Mouse (Mus musculus): Measurements from ENCODE around the gene Prkag1. TPM values are rescaled to one million over a fixed set of nuclear protein-coding genes. Genes with fewer than 3 reads are reported as not detected.

Gene Prkag1
- polyA plus RNA-seq (2012; rRNA removed), result 84.9 and 87.2 TPM in 2 replicates

DNA sequence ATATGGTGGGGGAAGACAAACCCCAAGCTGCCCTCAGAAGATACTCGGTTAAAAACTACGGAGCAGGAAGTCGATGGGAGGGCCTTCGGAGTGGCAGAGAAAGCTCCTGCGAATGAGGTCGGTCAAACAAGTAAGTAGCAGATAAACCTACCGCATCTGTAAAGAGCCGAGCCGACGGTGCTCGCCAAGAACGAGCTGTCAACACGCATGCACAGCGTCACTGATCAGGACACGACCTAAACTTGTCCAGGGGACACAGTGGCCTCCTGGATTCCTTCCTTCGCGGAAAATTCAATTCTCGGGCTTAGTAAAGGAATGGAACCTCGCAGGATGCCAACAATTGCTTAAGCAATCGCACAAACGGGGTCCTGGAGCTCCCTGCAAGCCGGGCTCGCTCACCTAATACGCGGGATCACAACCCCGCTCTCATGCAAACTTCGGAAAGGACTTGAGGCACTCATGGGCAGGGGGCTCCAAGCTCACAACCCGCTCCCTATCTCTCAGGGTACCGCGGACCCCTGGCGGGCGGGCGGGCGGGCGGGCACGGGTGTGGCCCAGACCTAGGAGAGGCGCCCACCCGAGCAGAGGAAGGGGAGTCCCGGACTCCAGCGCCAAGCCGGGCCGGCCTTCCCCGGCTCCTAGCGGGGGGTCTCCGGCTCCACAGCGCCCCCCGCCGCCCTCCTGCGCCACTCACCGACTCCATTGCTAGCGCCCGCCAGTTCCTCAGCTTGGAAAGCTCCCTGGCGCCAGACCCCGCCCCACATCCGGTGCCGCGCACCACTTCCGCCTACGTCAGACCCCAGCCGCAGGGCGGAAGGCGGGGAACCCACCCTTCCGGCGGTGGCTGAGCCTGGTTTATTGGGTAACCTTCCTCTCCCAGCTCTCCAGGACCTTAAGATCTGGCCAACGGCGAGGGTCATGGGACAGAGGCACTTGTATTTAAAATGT, at the start of gene Prkag1:
Gene Prkag1 (minus strand): TSS at position 786 of the 948 bp plus-strand sequence.
- under 1% methylated on average over 65 of the region's 66 CpGs for WGBS
- peak; percentile 75 for DNase-seq (ENCODE audit: low read depth, low spot score)

DNA sequence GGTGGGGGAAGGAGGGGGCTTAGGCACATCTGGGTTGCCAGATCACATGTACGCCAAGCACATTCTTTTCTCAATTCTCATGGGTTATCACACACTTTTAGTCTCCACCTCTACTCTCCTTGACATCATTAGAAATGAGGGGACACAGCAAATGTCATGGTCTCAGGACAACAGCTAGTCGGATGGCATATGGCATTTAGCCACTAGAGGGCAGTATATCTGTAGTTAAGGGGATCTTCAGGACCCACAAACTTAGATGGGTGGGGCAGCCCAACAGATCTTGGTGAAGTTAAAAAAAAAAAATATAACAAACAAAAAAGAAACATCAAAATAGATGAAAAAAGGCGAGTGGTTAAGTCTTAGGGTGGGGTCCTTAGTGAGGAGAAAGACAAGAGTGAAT, 46.0 kb upstream of the Prkag1 start:
- WGBS, result 12% methylated on average over 3 of the region's 3 CpGs
- no peak for DNase-seq (ENCODE audit: low read depth, low spot score)

DNA sequence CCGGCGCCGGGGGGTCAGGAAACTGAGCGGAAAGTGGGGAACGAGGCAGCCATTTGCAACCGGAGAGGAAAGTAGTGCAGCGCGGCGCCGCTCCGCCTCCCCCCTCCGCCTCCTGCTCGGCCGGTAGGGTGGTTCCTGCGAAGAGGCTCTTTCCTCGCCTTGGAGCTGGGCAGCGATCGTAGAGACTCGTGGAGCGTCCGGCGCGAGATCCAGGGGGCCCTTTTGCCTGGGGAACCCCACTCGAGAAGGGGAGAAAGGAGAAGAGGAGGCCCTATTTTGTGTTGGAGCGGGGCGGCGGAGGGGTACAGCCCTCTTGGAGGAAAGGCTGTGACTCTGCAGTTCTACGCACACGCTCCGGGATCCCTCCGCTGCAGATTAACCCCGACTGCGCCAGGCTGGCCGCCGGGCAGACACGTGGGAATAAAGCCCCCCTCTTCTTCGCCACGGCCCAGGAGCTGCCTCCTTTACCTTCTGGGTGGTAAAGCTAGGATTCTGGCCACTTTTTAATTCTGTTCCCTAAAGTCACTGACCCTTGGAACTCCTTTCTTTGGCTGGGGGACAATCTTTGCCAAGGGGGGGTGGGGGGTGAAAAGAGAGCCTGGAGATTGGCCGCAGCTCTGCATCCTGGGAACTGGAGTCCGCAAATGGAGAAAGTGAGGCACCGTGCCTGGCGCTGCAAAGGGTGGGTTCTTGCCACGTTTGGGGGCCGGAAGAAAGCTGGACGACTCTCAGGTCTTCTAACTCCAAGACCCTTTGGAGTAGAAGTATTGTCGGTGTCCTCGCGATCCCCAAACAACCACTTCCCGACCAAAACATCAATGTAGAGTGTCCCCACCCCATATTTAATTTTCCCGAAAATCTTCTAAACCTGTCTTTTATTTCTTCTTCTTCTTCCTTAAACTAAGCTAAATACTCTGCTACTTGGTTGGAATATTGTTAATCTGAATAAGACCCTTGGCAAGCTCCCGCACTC, 40.9 kb upstream of the Prkag1 start:
- no peak for DNase-seq (ENCODE audit: low read depth, low spot score)
- 2% methylated on average over 51 of the region's 51 CpGs for WGBS

DNA sequence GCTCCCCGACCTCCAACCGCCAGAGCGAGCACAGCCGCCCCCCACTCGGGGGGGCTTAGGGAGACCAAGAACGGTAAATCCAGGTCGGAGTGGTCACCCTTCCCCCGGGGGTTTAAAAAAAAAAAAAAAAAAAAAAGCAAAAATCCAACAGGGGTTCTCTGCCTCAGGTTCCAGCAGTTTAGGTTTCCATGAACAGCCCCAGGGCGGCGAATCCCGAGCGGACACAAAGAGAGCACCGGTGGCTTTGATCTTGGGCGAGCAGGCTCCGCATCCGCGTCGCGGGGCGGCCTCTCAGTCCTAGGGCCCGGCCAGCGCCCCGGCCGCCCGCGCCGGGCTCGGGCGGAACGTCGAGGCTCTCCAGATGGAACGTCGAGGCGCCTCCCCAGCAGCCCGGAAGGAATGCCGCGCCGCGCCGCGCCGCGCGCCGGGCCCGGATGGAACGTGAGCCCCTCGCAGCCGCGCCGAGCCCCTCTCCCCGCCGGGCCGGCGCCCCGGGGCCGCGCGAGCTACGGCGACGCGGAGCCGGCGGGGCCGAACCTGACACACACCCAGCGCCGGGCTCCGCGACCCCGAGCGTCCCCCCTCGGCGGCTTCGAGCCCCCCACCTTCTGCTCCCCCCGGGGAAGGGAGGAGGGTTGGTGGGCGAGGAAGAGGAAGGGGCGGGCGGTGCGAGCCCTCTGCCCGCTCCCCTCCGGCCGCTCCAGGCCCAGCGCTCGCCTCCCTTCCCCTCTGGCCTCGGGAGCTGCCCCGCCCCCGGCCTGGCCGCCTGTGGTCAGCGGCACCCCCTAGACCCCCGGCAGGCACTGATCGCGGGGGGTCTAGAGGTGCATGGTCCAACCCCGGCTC, 40.0 kb upstream of the Prkag1 start, which contains the start of gene Kmt2d:
Gene Kmt2d (minus strand): TSS at position 135 of the 846 bp plus-strand sequence.
- WGBS, result under 1% methylated on average over 90 of the region's 94 CpGs
- DNase-seq (ENCODE audit: low read depth, low spot score), result no peak

- WGBS, result under 1% methylated on average over 16 of the region's 16 CpGs
- no peak for DNase-seq (ENCODE audit: low read depth, low spot score)
These were observed 39.1 kb upstream of the Prkag1 start for GRCm38 (mm10) chr15:98870179-98871069.

GRCm38 (mm10) chr15:98869342-98870178, 38.2 kb upstream of the Prkag1 start:
- DNase-seq (ENCODE audit: low read depth, low spot score), result no peak
- 3% methylated on average over 8 of the region's 8 CpGs for WGBS

- WGBS, result 45% methylated on average over 11 of the region's 11 CpGs
- no peak for DNase-seq (ENCODE audit: low read depth, low spot score)
These were observed 37.2 kb upstream of the Prkag1 start for GRCm38 (mm10) chr15:98868346-98869063.

DNA sequence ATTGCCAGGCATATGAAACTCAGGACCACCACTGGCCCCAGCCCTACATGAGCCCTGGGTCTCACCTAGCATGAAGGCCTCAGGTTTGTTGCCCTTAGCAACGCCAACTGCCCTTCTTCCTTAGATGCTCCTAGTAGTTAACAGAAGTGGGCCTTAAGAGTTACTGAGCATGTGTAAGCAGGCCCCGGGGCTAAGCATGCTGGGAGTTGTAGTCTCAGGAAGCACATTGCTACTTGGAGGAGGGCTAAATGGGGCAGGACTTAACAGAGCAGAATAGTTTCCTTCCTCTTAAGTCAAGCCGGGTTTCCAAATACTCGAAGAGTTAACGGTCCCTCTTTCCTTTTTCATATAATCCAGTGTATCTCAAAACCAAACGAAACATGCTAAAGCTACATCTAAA, 36.0 kb upstream of the Prkag1 start:
- WGBS, result 19% methylated on average over 6 of the region's 6 CpGs
- DNase-seq (ENCODE audit: low read depth, low spot score), result no peak

DNA sequence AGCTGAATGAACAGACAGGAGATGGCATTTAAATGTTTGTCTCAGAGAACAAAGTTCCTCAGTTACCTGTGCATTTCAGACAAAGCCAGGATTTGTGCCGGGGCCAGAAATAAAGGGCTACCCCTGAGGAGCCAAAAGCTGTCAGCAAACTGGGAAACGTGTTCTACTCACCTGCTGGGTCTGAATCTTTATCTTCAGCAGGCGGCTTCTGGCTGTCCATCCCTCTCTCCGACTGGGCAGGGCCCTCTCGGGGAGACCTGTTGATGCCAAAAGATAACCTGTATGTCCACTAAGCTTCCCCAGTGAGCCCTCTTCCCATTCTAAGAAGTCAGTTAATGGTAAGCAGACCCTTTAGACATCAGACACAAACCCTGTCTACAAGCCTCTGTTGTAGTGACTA, 35.2 kb upstream of the Prkag1 start:
- no peak for DNase-seq (ENCODE audit: low read depth, low spot score)
- 83% methylated on average over 5 of the region's 5 CpGs for WGBS

DNA sequence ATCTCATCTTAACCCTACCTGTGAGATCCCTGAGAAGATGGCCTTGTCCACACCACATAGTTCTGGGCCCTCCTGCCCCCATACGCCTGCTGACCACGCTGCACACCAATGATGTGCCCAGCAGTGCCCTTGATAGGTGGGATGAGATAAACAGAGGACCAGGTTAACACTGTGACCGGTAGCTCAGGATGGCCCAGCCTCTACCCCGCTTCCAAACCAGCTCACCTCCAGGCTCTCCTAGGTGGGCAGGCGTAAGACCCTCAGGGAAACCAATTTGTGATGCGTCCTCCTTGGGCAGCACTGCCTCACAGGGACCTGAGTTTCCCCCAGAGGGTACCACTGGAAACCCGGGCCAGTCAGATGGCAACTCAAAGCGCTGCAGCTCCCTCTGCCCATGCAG, 34.5 kb upstream of the Prkag1 start:
- DNase-seq (ENCODE audit: low read depth, low spot score), result no peak
- WGBS, result 93% methylated on average over 8 of the region's 8 CpGs

DNA sequence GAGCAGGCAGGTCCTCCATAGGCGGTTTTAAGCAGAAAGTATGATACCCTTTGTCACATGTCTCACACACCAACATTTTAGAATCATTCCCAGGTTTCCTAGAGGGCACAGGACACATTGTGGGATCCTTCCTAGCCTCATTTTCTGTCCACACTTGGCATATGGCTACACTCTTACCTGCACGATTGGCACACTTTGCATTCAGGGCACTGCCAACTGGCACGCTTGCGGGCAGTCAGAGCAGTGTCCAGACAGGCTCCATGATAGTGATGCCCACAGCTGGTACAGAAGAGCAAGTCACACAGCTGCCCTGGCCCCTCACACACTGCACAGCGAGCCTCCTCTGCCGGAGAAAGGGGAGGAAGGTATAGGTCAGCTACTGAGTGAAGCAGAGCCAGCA, 33.6 kb upstream of the Prkag1 start:
- no peak for DNase-seq (ENCODE audit: low read depth, low spot score)

DNA sequence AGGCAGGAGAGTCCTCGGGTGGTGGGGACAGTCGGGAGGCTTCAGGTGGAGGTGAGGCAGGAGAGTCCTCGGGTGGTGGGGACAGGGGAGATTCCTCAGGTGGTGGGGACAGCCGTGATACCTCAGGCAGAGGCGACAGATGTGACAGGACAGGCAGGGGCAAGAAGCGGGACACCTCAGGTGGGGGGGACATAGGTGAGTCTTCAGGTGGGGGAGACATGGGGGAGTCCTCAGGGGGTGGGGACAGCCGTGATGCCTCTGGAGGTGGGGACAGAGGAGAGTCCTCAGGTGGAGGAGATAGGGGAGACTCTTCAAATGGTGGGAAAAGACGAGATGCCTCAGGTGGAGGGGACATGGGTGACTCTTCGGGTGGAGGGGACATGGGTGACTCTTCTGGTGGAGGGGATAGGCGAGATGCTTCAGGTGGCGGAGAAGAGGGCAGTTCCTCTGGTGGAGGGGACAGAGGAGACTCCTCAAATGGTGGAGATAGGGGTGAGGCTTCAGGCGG, 32.2 kb upstream of the Prkag1 start:
- DNase-seq (ENCODE audit: low read depth, low spot score), result no peak
- WGBS, result 92% methylated on average over 12 of the region's 12 CpGs

More for the DNA sequence above, 33.6 kb upstream of the Prkag1 start:
- WGBS, result 94% methylated on average over 6 of the region's 6 CpGs

GRCm38 (mm10) chr15:98861701-98862410, 30.5 kb upstream of the Prkag1 start:
- no peak for DNase-seq (ENCODE audit: low read depth, low spot score)
- 84% methylated on average over 21 of the region's 21 CpGs for WGBS

- 93% methylated on average over 18 of the region's 18 CpGs for WGBS
- no peak for DNase-seq (ENCODE audit: low read depth, low spot score)
These were observed 29.6 kb upstream of the Prkag1 start for GRCm38 (mm10) chr15:98860921-98861320.

GRCm38 (mm10) chr15:98859319-98860043, 28.2 kb upstream of the Prkag1 start:
- DNase-seq (ENCODE audit: low read depth, low spot score), result no peak

More at GRCm38 (mm10) chr15:98859319-98860043, 28.2 kb upstream of the Prkag1 start:
- WGBS, result 76% methylated on average over 9 of the region's 9 CpGs
